Mouse (Mus musculus): Measurements from ENCODE around the gene Nos1ap. TPM values are rescaled to one million over a fixed set of nuclear protein-coding genes. Genes with fewer than 3 reads are reported as not detected.

The Nos1ap gene
- total RNA-seq, 1 experiment from 2014 or later, result 9.5 TPM

- 0 out of 2 replicates have a peak, but pooled peaks have one; percentile 21 for ATAC-seq (replicated peaks; ENCODE audit: low read depth, poor library complexity, severe bottlenecking)
Measured at GRCm38 (mm10) chr1:170590531-170590930, 870 bp upstream of the Nos1ap start.

GRCm38 (mm10) chr1:170590041-170590360 lies 340 bp upstream of the Nos1ap start:
- no peak for ATAC-seq (replicated peaks; ENCODE audit: low read depth, poor library complexity, severe bottlenecking)

- 0 out of 2 replicates have a peak, but pooled peaks have one; percentile 5 for ATAC-seq (replicated peaks; ENCODE audit: low read depth, poor library complexity, severe bottlenecking)
Measured at GRCm38 (mm10) chr1:170588879-170589218, 812 bp downstream of the Nos1ap start.

DNA sequence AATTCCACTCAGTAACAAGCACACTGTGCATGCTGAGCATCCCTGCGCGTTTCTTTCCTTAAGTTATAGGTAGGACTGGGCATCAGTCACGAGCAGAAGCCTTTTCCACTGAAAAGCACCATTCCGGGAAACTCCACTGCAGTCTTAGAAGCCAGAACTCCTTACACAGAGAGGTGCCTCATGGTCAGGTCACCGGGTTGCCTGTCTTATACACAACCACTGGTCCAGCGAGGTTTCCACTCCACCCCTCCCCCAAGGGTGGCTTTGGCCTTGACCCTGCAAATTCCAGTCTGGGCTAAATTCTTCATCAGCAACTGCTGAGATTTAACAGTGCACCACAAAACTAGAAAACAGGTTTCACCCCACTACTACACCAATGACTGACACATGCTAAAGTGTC lies 1.3 kb downstream of the Nos1ap start:
- no peak for ATAC-seq (replicated peaks; ENCODE audit: low read depth, poor library complexity, severe bottlenecking)

- ATAC-seq (replicated peaks; ENCODE audit: low read depth, poor library complexity, severe bottlenecking), result no peak
Measured at GRCm38 (mm10) chr1:170586715-170587114, 2.9 kb downstream of the Nos1ap start.

GRCm38 (mm10) chr1:170583925-170584324 lies 5.7 kb downstream of the Nos1ap start:
- no peak for ATAC-seq (replicated peaks; ENCODE audit: low read depth, poor library complexity, severe bottlenecking)

- peak; percentile 95 for ATAC-seq (replicated peaks; ENCODE audit: low read depth, poor library complexity, severe bottlenecking)
Measured at GRCm38 (mm10) chr1:170582341-170582740, 7.3 kb downstream of the Nos1ap start.

DNA sequence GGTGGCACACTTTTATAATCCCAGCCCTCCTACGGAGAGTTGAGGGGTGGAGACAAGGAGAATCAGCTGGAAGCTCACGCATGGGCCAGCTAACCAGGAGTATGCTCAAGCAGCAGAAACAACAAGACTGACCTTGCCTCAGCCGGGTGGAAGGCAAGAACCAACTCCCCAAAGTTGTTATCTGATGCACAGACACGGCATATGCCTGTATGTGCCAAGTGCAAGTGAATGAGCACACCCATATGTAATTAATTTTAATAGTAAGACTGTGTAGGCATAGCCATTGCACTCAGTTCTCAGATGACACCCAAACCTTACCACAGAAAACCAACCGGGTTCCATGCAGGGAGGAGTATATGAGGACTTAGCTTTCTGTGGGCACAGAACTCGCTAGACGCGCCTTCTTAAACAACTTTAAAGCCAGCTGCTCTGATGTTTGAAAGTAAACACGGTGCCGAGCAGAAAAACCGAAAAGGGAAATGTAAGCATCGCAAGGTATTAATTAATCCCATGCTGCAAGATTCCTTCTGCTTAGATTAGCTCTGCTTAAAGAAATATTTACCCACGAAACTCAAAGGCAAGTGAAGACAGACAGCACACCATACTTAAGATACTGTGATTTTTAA lies 9.1 kb downstream of the Nos1ap start:
- no peak for ATAC-seq (replicated peaks; ENCODE audit: low read depth, poor library complexity, severe bottlenecking)

GRCm38 (mm10) chr1:170579476-170579875 lies 10.2 kb downstream of the Nos1ap start:
- no peak for ATAC-seq (replicated peaks; ENCODE audit: low read depth, poor library complexity, severe bottlenecking)

GRCm38 (mm10) chr1:170579063-170579462 lies 10.6 kb downstream of the Nos1ap start:
- ATAC-seq (replicated peaks; ENCODE audit: low read depth, poor library complexity, severe bottlenecking), result no peak

DNA sequence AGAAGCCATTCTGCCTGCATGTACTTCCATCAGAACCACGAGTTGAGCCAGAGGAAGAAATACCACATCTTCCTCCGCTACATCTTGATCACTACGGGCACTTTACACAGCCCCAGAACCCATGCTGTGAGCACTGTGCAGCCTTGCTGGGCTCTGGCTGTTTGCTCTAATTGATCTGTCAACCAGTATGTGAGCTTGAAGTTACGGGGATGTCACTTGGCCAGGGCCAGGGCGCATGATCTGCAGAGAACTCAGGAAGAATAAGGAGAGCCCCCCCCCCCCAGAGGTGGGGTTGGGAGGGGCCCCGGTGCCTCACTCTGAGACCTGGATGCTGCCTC lies 13.0 kb downstream of the Nos1ap start:
- peak; percentile 70 for ATAC-seq (replicated peaks; ENCODE audit: low read depth, poor library complexity, severe bottlenecking)

- ATAC-seq (replicated peaks; ENCODE audit: low read depth, poor library complexity, severe bottlenecking), result peak; percentile 76
Measured at GRCm38 (mm10) chr1:170576012-170576727, 13.5 kb downstream of the Nos1ap start.

- ATAC-seq (replicated peaks; ENCODE audit: low read depth, poor library complexity, severe bottlenecking), result no peak
Measured at GRCm38 (mm10) chr1:170573117-170573516, 16.5 kb downstream of the Nos1ap start.

GRCm38 (mm10) chr1:170566969-170567368 lies 22.7 kb downstream of the Nos1ap start:
- no peak for ATAC-seq (replicated peaks; ENCODE audit: low read depth, poor library complexity, severe bottlenecking)

DNA sequence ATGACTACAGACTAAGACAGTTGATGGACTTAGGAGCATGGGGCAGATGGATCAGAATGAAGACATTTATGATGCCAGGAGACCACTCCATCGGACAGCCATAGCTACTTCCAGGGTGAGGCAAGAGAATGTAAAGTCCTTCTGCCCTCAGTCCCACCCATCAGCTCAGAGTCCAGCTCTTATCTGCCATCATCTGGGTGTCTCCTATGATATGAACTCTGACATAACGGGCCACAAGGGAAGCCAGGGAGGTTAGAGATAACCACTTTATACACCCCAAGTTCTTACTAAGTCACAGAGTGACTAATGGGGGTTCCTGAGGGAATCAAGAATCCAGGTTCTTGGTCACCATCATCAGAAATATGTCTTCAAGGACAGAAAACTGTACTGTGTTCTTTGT lies 23.1 kb downstream of the Nos1ap start:
- ATAC-seq (replicated peaks; ENCODE audit: low read depth, poor library complexity, severe bottlenecking), result peak; percentile 36

- ATAC-seq (replicated peaks; ENCODE audit: low read depth, poor library complexity, severe bottlenecking), result peak; percentile 68
Measured at GRCm38 (mm10) chr1:170564926-170565325, 24.7 kb downstream of the Nos1ap start.

DNA sequence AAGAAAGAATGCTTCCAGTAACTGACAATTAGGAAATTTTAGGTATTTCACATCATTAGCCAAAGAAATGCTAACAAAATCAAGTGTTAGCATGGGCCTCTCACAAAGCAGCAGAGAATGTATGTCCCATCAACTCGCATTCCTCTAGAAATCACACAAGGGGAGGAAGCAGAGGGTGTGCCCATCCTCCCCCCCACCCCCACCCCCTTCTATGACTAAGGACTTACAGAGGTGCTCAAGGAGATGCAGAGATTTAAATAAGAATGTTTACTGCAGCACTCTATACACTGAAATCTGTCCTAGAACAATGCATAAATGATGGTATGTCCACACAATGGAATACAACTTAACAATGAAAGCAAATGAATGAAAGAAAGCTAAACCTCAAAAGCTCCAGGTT lies 27.2 kb downstream of the Nos1ap start:
- no peak for ATAC-seq (replicated peaks; ENCODE audit: low read depth, poor library complexity, severe bottlenecking)

DNA sequence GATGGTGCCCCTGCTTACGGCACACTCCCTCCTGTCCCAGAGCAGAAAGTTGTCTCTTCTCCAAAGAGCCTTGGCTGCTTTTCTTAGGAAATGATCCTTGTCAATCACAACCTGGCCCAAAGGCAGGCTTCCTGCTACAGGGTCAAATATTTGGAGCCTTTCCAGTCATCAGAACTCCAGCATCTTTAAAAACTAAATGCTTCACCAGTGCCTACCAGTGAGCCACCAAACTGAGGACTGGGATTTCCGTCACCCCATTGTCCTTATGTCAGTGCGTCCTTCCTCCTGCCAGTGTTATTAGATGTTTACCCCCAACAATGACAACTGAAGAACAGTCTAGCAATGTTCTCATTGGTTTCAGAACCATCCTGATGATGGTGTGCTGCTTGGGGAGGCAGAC lies 28.9 kb downstream of the Nos1ap start:
- no peak for ATAC-seq (replicated peaks; ENCODE audit: low read depth, poor library complexity, severe bottlenecking)

GRCm38 (mm10) chr1:170557962-170558361 lies 31.7 kb downstream of the Nos1ap start:
- ATAC-seq (replicated peaks; ENCODE audit: low read depth, poor library complexity, severe bottlenecking), result no peak

GRCm38 (mm10) chr1:170556696-170557095 lies 33.0 kb downstream of the Nos1ap start:
- no peak for ATAC-seq (replicated peaks; ENCODE audit: low read depth, poor library complexity, severe bottlenecking)

DNA sequence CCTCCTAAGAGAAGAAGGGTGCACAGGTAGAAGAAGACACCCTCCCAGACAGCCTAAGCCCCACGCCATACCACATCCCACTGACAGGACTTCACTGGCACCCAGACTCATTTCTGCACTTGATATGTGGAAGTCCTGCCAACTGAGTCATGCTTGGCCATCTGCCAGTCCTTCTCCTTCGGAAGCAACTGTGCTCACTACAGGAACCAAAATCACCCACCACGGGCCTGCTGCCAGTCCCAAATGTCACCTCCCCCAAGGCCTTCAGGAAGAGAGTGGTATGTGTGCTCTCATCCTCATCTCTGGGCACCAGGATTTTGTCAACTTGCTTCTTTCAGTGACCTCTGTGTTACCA lies 34.7 kb downstream of the Nos1ap start:
- ATAC-seq (replicated peaks; ENCODE audit: low read depth, poor library complexity, severe bottlenecking), result peak; percentile 77
